Mouse (Mus musculus) embryonic facial prominence, embryonic 13.5 days (tissue): ENCODE results near the gene Ipmk. TPM values are rescaled to one million over a fixed set of nuclear protein-coding genes. Genes with fewer than 3 reads are reported as not detected.

Experiments used
- ATAC-seq: fragments of 200-750 bp; cut with Nextera tagmentation; 2 replicates; pipeline ENCODE4 v1.8.0; 2017; ENCODE audit warnings: low read depth; ENCODE audit not compliant: insufficient number of reproducible peaks, insufficient read depth, low FRiP score, low TSS enrichment
- H3K27ac ChIP-seq: fragments of 300-500 bp; sonication (generic); 2 replicates; pipeline ENCODE4 v1.5.1; 2015; ENCODE audit warnings: moderate library complexity, mild to moderate bottlenecking, inconsistent platforms
- H3K27me3 ChIP-seq: fragments of 300-500 bp; sonication (generic); 2 replicates; pipeline ENCODE4 v1.6.1; 2015; ENCODE audit warnings: mild to moderate bottlenecking, inconsistent platforms
- H3K36me3 ChIP-seq: fragments of 300-500 bp; sonication (generic); 2 replicates; pipeline ENCODE4 v1.6.1; 2015; ENCODE audit warnings: mild to moderate bottlenecking, inconsistent platforms
- H3K4me1 ChIP-seq: fragments of 300-500 bp; sonication (generic); 2 replicates; pipeline ENCODE4 v1.6.1; 2015; ENCODE audit warnings: inconsistent platforms
- H3K4me2 ChIP-seq: fragments of 300-500 bp; sonication (generic); 2 replicates; pipeline ENCODE4 v1.6.1; 2015; ENCODE audit warnings: moderate library complexity, mild to moderate bottlenecking, inconsistent platforms
- H3K4me3 ChIP-seq: fragments of 300-500 bp; sonication (generic); 2 replicates; pipeline ENCODE4 v1.5.1; 2015; ENCODE audit warnings: mild to moderate bottlenecking, inconsistent platforms
- H3K9ac ChIP-seq: fragments of 300-500 bp; sonication (generic); 2 replicates; pipeline ENCODE4 v1.6.1; 2015; ENCODE audit warnings: mild to moderate bottlenecking, inconsistent platforms
- H3K9me3 ChIP-seq: fragments of 300-500 bp; sonication (generic); 2 replicates; pipeline ENCODE4 v1.6.1; 2016; ENCODE audit warnings: inconsistent platforms
- WGBS: fragments of 180-500 bp; shearing (Covaris S2); methylation state at CpG from one replicate; pipeline ENCODE4 v1.1.7; 2015; ENCODE audit warnings: mixed read lengths; 5-methylcytosine and 5-hydroxymethylcytosine counted together
- polyA plus RNA-seq: library from polyadenylated mRNA; unstranded; fragments of >200 nt; fragmentation: Nextera tagmentation; extraction: Ambion mirVana; gene quantifications from 2 replicates; pipeline ENCODE4 v1.2.1, GENCODE M21; 2015

Gene Ipmk
- polyA plus RNA-seq, 1 experiment from 2014 or later = 10.3 TPM

DNA sequence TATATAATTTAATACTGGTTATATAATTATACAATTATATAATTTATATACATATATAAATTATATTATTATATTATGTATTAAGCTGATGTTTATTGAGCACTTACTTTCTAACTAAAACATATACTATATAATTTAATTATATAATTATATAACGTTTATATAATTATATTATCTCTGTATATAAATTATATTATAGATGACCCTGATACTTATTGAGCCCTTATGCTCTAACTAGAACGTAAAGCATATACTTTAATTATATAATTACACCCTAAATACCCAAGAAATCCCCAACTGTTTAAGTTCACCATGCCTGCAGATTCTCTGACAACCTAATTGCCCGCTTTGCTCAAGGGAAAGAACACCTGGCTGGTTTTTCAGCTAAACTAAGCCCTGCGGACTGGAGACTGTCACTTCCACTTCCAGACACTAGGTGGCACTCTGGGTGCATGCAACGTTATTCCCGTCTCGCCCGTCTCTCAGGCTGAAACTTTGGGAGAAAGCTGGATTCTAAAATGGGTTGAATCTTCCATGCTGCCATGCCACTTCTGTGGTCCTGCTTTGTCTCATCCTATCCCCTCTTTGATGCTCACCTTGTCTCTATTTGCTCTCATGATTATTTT is 132.2 kb downstream of the Ipmk start:
- Histone ChIP-seq H3K36me3 (no peaks in the 10 kb centered on the region), H3K4me2 (no peak overlapping the region), H3K4me3 (no peak overlapping the region), H3K9ac (no peak overlapping the region), H3K4me1 (no peaks in the 10 kb centered on the region), H3K27me3 (peaks cover 4% of the 10 kb centered on the region), H3K27ac (no peak overlapping the region), H3K9me3 (no peaks in the 10 kb centered on the region)
- ATAC-seq = no peak
- 8% methylated on average over 8 of the region's 8 CpGs for WGBS

Other genes starting within 250 kb of the Ipmk start
- gene Bicc1, start 188.1 kb upstream of the Ipmk start, polyA plus RNA-seq = 25.9 and 27.8 TPM in 2 replicates
- 75.4 and 80.5 TPM in 2 replicates for gene Tfam, start 109.5 kb upstream of the Ipmk start, polyA plus RNA-seq
- 73.6 and 80.4 TPM in 2 replicates for gene Ube2d1, start 62.5 kb upstream of the Ipmk start, polyA plus RNA-seq
- 99.6 and 104 TPM in 2 replicates for gene Cisd1, start 2.8 kb upstream of the Ipmk start, polyA plus RNA-seq